Mouse (Mus musculus) spleen, adult 2 months (tissue): ENCODE data around the gene Cd55.

Source experiments
- CTCF ChIP-seq: fragments of 200-500 bp; IDR thresholded peaks from 2 replicates; pipeline ENCODE4 v1.5.1; 2011; ENCODE audit warnings: mild to moderate bottlenecking, inconsistent platforms; ENCODE audit not compliant: insufficient read depth, insufficient read length, insufficient replicate concordance; ENCODE audit errors: extremely low read depth
- POLR2A ChIP-seq: fragments of 200-500 bp; IDR thresholded peaks from 2 replicates; pipeline ENCODE4 v1.6.1; 2011; ENCODE audit warnings: low read depth, low read length, inconsistent platforms

- TF ChIP-seq CTCF (no peak), POLR2A (no peak)
These were observed 7.5 kb upstream of the Cd55 start for GRCm38 (mm10) chr1:130470074-130470473.
